In genomic region chr13:114219870-114220492, GRCm38 (mm10) we compare ENCODE assay signal across 16 mouse cellular contexts.
DNase-seq lines count a peak whose midpoint lies in the region; ATAC-seq lines count a peak whose summit lies in the region.
"Had no signal": no experiment of that assay in that cellular context is flagged by ENCODE, and none has a peak within 500 bp of the region (broad histone marks: within the 10 kb centered on the region; RNA-seq: fewer than 3 reads in every experiment).

No protein-coding gene starts in this region.

- H3K4me3 ChIP-seq in forebrain, embryonic 12.5 days (replicated peaks) = no peak overlapping the region
- H3K4me3 ChIP-seq in forebrain, embryonic 10.5 days = no peak overlapping the region
- no peak overlapping the region for H3K4me3 ChIP-seq in hindbrain, embryonic 15.5 days
- no peak overlapping the region for H3K4me3 ChIP-seq in liver, embryonic 11.5 days (ENCODE audit: low read depth, low read length)
- H3K4me3 ChIP-seq: heart, embryonic 12.5 days; limb, embryonic 13.5 days had no signal

- H3K27ac ChIP-seq in forebrain, embryonic 12.5 days = no peak overlapping the region
- H3K27ac ChIP-seq in forebrain, embryonic 10.5 days = no peak overlapping the region
- H3K27ac ChIP-seq in hindbrain, embryonic 15.5 days (replicated peaks) = no peak overlapping the region
- H3K27ac ChIP-seq in liver, embryonic 11.5 days (ENCODE audit: low read depth, low read length) = no peak overlapping the region
- H3K27ac ChIP-seq: limb, embryonic 13.5 days had no signal

- H3K9ac ChIP-seq in forebrain, embryonic 12.5 days = no peak overlapping the region
- H3K9ac ChIP-seq in hindbrain, embryonic 15.5 days = no peak overlapping the region
- no peak overlapping the region for H3K9ac ChIP-seq in liver, embryonic 11.5 days (ENCODE audit: low read depth, low read length)
- H3K9ac ChIP-seq: heart, embryonic 12.5 days; limb, embryonic 13.5 days had no signal

- H3K4me1 ChIP-seq in forebrain, embryonic 12.5 days = peaks cover 7% of the 10 kb centered on the region
- 0 out of 2 replicates have a peak, but pooled peaks cover 4% of the 10 kb centered on the region for H3K4me1 ChIP-seq in forebrain, embryonic 10.5 days
- 0 out of 2 replicates have a peak, but pooled peaks cover 3% of the 10 kb centered on the region for H3K4me1 ChIP-seq in hindbrain, embryonic 15.5 days (replicated peaks)
- H3K4me1 ChIP-seq in liver, embryonic 11.5 days (replicated peaks; ENCODE audit: control insufficient read depth, insufficient read depth, low read length) = no peaks in the 10 kb centered on the region
- H3K4me1 ChIP-seq: limb, embryonic 13.5 days had no signal

- no peaks in the 10 kb centered on the region for H3K27me3 ChIP-seq in forebrain, embryonic 12.5 days
- H3K27me3 ChIP-seq in forebrain, embryonic 10.5 days (ENCODE audit: poor library complexity, severe bottlenecking) = no peaks in the 10 kb centered on the region
- H3K27me3 ChIP-seq in hindbrain, embryonic 15.5 days = no peaks in the 10 kb centered on the region
- H3K27me3 ChIP-seq in liver, embryonic 11.5 days (replicated peaks; ENCODE audit: control insufficient read depth, insufficient read depth, low read length) = no peaks in the 10 kb centered on the region
- H3K27me3 ChIP-seq: heart, embryonic 12.5 days; limb, embryonic 13.5 days had no signal

- no peak for DNase-seq in forebrain, embryonic 10.5 days (ENCODE audit: extremely low spot score, low spot score)
- DNase-seq in brain, adult 2 months (ENCODE audit: low read depth, low spot score) = peak; percentile 19
- DNase-seq in layer of hippocampus, postnatal 14 days (ENCODE audit: low spot score in 2 of 2) = peak; percentile 31 to 66
- no peak for DNase-seq in liver, embryonic 11.5 days (ENCODE audit: low spot score)
- DNase-seq in lung, adult 18-20 months = no peak
- no peak for DNase-seq in thymus, postnatal 4 days
- DNase-seq: cerebellum, adult 9-10 months; gastrocnemius, postnatal 10 days; heart, postnatal 4 days; kidney, adult 18-20 months; lung, adult 2 months; right cerebral cortex, adult 18-20 months had no signal

- H3K36me3 ChIP-seq in forebrain, embryonic 12.5 days (replicated peaks) = no peaks in the 10 kb centered on the region
- H3K36me3 ChIP-seq in forebrain, embryonic 10.5 days (replicated peaks) = no peaks in the 10 kb centered on the region
- no peaks in the 10 kb centered on the region for H3K36me3 ChIP-seq in hindbrain, embryonic 15.5 days
- no peaks in the 10 kb centered on the region for H3K36me3 ChIP-seq in liver, embryonic 11.5 days (ENCODE audit: control insufficient read depth, insufficient read depth, low read length)
- H3K36me3 ChIP-seq: heart, embryonic 12.5 days; limb, embryonic 13.5 days had no signal

- no peaks in the 10 kb centered on the region for H3K9me3 ChIP-seq in forebrain, embryonic 12.5 days
- H3K9me3 ChIP-seq in forebrain, embryonic 10.5 days = no peaks in the 10 kb centered on the region
- H3K9me3 ChIP-seq in hindbrain, embryonic 15.5 days = no peaks in the 10 kb centered on the region
- no peaks in the 10 kb centered on the region for H3K9me3 ChIP-seq in liver, embryonic 11.5 days (ENCODE audit: control insufficient read depth, low read length)
- H3K9me3 ChIP-seq: heart, embryonic 12.5 days; limb, embryonic 13.5 days had no signal

- H3K4me2 ChIP-seq in forebrain, embryonic 12.5 days = no peak overlapping the region
- H3K4me2 ChIP-seq in hindbrain, embryonic 15.5 days = no peak overlapping the region
- no peak overlapping the region for H3K4me2 ChIP-seq in liver, embryonic 11.5 days
- H3K4me2 ChIP-seq: heart, embryonic 12.5 days; limb, embryonic 13.5 days had no signal

- peak; percentile 61; the same call in 1 of the 2 replicates for ATAC-seq in forebrain, embryonic 12.5 days (ENCODE audit: low FRiP score)
- ATAC-seq in hindbrain, embryonic 15.5 days (ENCODE audit: low FRiP score, low read depth) = peak; percentile 81
- ATAC-seq in liver, embryonic 11.5 days (replicated peaks; ENCODE audit: low FRiP score) = no peak

- WGBS in forebrain, embryonic 12.5 days = 62% methylated on average over 5 of the region's 5 CpGs
- 90% methylated on average over 5 of the region's 5 CpGs for WGBS in forebrain, embryonic 10.5 days
- WGBS in hindbrain, embryonic 15.5 days = 47% methylated on average over 5 of the region's 5 CpGs
- WGBS in liver, embryonic 11.5 days = 76% methylated on average over 5 of the region's 5 CpGs

Comparison
In these comparisons a context has a peak if more than half of its experiments do, and no peak if none do; other contexts are left out.
1. DNase-seq: peak in brain, adult 2 months (single experiment) and layer of hippocampus, postnatal 14 days (2 of 2); none in forebrain, embryonic 10.5 days (single experiment), liver, embryonic 11.5 days (single experiment), lung, adult 18-20 months (0 of 2) and thymus, postnatal 4 days (single experiment).